Mouse (Mus musculus) limb, embryonic 14.5 days (tissue): ENCODE measurements around the gene Calhm2. TPM values are rescaled to one million over a fixed set of nuclear protein-coding genes. Genes with fewer than 3 reads are reported as not detected.

Source experiments
- ATAC-seq: fragments of 200-750 bp; cut with Nextera tagmentation; 2 replicates; pipeline ENCODE4 v1.8.0; 2017; ENCODE audit warnings: low read depth, moderate number of reproducible peaks, moderate TSS enrichment; ENCODE audit not compliant: low FRiP score
- DNase-seq: peaks from one replicate; pipeline ENCODE4 v3.0.0-alpha.2; 2015; ENCODE audit warnings: low spot score
- H3K27ac ChIP-seq: fragments of 300-500 bp; sonication (generic); replicated peaks from 2 replicates; pipeline ENCODE4 v1.5.1; 2014; ENCODE audit warnings: low read depth, mild to moderate bottlenecking, low read length, moderate library complexity, mixed read lengths
- H3K27me3 ChIP-seq: fragments of 300-500 bp; sonication (generic); 2 replicates; pipeline ENCODE4 v1.6.1; 2014; ENCODE audit warnings: low read length, mixed read lengths; ENCODE audit not compliant: control insufficient read depth, insufficient read depth
- H3K36me3 ChIP-seq: fragments of 300-500 bp; sonication (generic); 2 replicates; pipeline ENCODE4 v1.6.1; 2014; ENCODE audit warnings: mild to moderate bottlenecking, low read length, moderate library complexity, mixed read lengths; ENCODE audit not compliant: control insufficient read depth, insufficient read depth
- H3K4me1 ChIP-seq: fragments of 300-500 bp; sonication (generic); 2 replicates; pipeline ENCODE4 v1.6.1; 2014; ENCODE audit warnings: antibody characterized with exemption, low read length, mixed read lengths; ENCODE audit not compliant: control insufficient read depth, insufficient read depth
- H3K4me2 ChIP-seq: fragments of 300-500 bp; sonication (generic); replicated peaks from 2 replicates; pipeline ENCODE4 v1.6.1; 2014; ENCODE audit warnings: low read depth, mild to moderate bottlenecking, low read length, moderate library complexity; ENCODE audit not compliant: severe bottlenecking
- H3K4me3 ChIP-seq: fragments of 300-500 bp; sonication (generic); replicated peaks from 2 replicates; pipeline ENCODE4 v1.5.1; 2014; ENCODE audit warnings: low read length
- H3K9ac ChIP-seq: fragments of 300-500 bp; sonication (generic); 2 replicates; pipeline ENCODE4 v1.6.1; 2014; ENCODE audit warnings: mild to moderate bottlenecking, low read depth, low read length, moderate library complexity; ENCODE audit not compliant: severe bottlenecking
- H3K9me3 ChIP-seq: fragments of 300-500 bp; sonication (generic); 2 replicates; pipeline ENCODE4 v1.6.1; 2016; ENCODE audit warnings: low read length; ENCODE audit not compliant: control insufficient read depth
- POLR2A ChIP-seq: fragments of 200-500 bp; IDR thresholded peaks from 2 replicates; pipeline ENCODE4 v1.8.0; 2012; ENCODE audit warnings: inconsistent platforms, mild to moderate bottlenecking, moderate library complexity, borderline replicate concordance; ENCODE audit not compliant: insufficient read depth, insufficient read length; ENCODE audit errors: extremely low read depth
- WGBS: fragments of 180-500 bp; shearing (Covaris S2); extraction: QIAGEN DNeasy Blood & Tissue Kit; methylation state at CpG from one replicate; pipeline ENCODE4 v1.1.7; 2014; 5-methylcytosine and 5-hydroxymethylcytosine counted together
- polyA plus RNA-seq, 2 experiments: library from polyadenylated mRNA; depleted of rRNA in 1 of 2; stranded (reverse) in 1 of 2; unstranded in 1 of 2; fragments of >200 nt; fragmentation: Nextera tagmentation in 1 of 2; extraction: Ambion mirVana in 1 of 2; gene quantifications; 2 replicates each; pipeline versions ENCODE4 v1.2.1 to v1.2.3; 2012 to 2014

The Calhm2 gene
- polyA plus RNA-seq, 2 experiments: 4.7 to 11.4 TPM

DNA sequence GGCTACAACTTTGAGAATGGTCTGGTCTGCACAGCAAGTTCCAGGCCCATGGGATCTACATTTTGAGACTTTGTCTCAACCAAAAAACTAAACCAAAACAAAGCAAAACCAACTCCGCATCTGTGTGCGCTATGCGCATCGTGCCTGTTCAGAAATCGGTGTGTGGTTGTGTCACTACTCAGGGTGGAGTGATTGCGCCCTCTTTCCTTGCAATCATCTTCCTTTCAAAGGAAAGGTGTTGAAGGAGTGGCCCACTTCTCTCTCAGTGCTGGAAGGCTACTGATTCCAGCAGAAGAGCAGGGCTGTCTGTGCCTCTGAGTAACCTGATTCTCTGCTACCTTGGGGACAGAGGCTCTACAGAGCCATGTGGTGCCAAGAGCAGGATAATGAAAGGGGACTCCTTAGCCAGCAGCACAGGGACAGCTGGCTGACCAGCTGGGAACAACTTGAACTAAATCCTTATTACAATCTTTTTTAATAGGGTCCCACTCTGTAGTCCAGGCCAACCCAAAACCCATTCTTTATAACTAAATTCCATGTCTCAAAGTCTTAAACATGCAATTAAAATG is 25.2 kb upstream of the Calhm2 start:
- DNase-seq (peak; percentile 54), ATAC-seq (peak; percentile 77)
- Histone ChIP-seq H3K27me3 (no peaks in the 10 kb centered on the region), H3K9ac (no peak overlapping the region), H3K27ac (no peak overlapping the region), H3K4me1 (no peaks in the 10 kb centered on the region), H3K9me3 (no peaks in the 10 kb centered on the region), H3K4me3 (no peak overlapping the region), H3K4me2 (no peak overlapping the region), H3K36me3 (no peaks in the 10 kb centered on the region)
- no peak for TF ChIP-seq POLR2A
- 85% methylated on average over 6 of the region's 6 CpGs for WGBS

DNA sequence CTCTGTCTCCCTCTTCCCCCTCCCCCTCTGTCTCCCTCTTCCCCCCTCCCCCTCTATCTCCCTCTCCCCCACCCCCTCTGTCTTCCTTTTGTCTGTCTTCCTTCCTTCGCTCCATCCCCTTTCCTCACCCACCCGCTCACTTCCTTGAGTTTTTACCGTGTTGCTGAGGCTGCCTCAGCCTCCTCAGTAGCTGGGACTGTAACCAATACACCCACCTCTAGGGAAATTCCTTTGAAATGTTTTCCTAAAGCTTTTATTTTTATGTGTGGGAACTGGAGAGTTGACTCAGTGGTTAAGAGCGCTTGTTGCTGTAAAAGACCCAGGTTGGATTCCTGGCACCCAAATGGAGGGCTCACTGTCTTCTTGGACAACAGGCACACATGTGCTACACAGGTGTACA is 23.6 kb upstream of the Calhm2 start:
- Histone ChIP-seq H3K4me3 (no peak overlapping the region), H3K4me1 (no peaks in the 10 kb centered on the region), H3K27me3 (no peaks in the 10 kb centered on the region), H3K4me2 (no peak overlapping the region), H3K9me3 (no peaks in the 10 kb centered on the region), H3K9ac (no peak overlapping the region), H3K27ac (no peak overlapping the region), H3K36me3 (no peaks in the 10 kb centered on the region)
- DNase-seq: no peak
- 51% methylated on average over 4 of the region's 4 CpGs for WGBS
- no peak for TF ChIP-seq POLR2A
- ATAC-seq: no peak

DNA sequence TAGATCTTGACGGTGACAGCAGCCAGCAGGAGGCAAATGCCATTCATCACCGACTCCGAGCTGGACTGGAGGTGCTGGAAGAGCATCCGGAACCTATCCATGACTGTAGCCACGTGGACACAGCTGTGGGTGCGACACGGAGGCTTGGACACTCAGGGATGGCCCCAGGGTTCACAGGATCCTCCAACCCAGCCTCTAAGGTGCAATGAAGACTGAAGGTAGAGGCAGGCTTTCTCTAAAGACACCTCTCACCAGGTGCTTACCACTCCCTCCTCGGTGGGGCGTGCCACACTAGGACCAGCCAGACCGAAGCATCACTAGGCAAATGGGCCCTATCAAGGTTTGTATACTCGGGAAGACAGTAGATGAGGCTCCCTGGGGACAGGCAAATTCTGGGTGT is 19.6 kb upstream of the Calhm2 start, which contains the start of gene Calhm3:
Gene Calhm3 (minus strand): TSS at position 101 of the 400 bp plus-strand sequence.
- TF ChIP-seq POLR2A: no peak
- Histone ChIP-seq H3K4me3 (no peak within 1 kb of the TSS), H3K4me2 (no peak within 1 kb of the TSS), H3K27ac (no peak within 1 kb of the TSS), H3K9ac (no peak within 1 kb of the TSS), H3K4me1 (no peaks in the 10 kb centered on the region), H3K27me3 (no peaks in the 10 kb centered on the region), H3K9me3 (no peaks in the 10 kb centered on the region), H3K36me3 (no peaks in the 10 kb centered on the region)
- no peak for ATAC-seq
- DNase-seq: no peak
- WGBS: 81% methylated on average over 11 of the region's 11 CpGs

DNA sequence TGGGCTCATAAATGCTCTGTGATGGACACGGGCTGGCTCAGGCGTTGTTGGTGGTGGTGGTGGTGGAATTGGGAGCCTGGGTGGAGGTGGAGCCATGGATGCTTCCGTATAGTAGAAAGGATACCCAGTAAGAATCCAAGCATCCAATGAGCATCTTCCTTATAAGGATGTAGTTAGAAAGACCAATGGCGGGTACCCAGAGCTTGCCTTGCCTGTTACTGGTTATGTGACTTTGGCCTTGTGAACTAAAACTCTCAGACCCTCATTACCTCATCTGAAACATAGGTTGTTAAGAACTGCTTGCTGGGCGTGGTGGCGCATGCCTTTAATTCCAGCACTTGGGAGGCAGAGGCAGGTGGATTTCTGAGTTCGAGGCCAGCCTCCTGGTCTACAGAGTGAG is 15.7 kb upstream of the Calhm2 start:
- H3K36me3 ChIP-seq: no peaks in the 10 kb centered on the region
- no peaks in the 10 kb centered on the region for H3K9me3 ChIP-seq
- no peak overlapping the region for H3K4me3 ChIP-seq
- ATAC-seq: no peak
- DNase-seq: no peak
- WGBS: 78% methylated on average over 7 of the region's 7 CpGs
- H3K27me3 ChIP-seq: no peaks in the 10 kb centered on the region; the same call in 1 of the 2 replicates
- H3K4me1 ChIP-seq: peaks cover 11% of the 10 kb centered on the region
- no peak overlapping the region for H3K27ac ChIP-seq
- TF ChIP-seq POLR2A: no peak
- no peak overlapping the region for H3K9ac ChIP-seq
- H3K4me2 ChIP-seq: no peak overlapping the region

DNA sequence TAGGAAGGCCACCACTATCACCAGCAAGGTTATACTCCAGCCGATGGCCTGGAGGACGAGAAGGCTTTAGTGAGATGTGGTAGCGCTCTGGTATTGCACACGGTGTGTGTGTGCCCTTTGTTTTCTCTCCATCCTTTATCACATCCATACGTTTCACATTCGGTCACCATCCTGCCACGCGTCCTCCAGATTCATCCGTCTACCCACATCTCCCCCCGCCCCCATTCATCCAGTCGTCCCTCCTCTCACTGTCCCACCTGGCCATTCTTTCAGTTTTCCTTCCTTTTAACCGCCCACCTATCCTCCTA is 13.9 kb upstream of the Calhm2 start:
- Histone ChIP-seq H3K36me3 (no peaks in the 10 kb centered on the region), H3K4me2 (peak overlapping the region; percentile 47), H3K4me3 (peak overlapping the region; percentile 31; the same call in 1 of the 2 replicates), H3K9me3 (no peaks in the 10 kb centered on the region), H3K27ac (no peak overlapping the region), H3K9ac (peak overlapping the region; percentile 45), H3K27me3 (no peaks in the 10 kb centered on the region; the same call in 1 of the 2 replicates), H3K4me1 (peaks cover 11% of the 10 kb centered on the region)
- DNase-seq (no peak), ATAC-seq (no peak)
- WGBS: 67% methylated on average over 12 of the region's 12 CpGs
- no peak for TF ChIP-seq POLR2A

DNA sequence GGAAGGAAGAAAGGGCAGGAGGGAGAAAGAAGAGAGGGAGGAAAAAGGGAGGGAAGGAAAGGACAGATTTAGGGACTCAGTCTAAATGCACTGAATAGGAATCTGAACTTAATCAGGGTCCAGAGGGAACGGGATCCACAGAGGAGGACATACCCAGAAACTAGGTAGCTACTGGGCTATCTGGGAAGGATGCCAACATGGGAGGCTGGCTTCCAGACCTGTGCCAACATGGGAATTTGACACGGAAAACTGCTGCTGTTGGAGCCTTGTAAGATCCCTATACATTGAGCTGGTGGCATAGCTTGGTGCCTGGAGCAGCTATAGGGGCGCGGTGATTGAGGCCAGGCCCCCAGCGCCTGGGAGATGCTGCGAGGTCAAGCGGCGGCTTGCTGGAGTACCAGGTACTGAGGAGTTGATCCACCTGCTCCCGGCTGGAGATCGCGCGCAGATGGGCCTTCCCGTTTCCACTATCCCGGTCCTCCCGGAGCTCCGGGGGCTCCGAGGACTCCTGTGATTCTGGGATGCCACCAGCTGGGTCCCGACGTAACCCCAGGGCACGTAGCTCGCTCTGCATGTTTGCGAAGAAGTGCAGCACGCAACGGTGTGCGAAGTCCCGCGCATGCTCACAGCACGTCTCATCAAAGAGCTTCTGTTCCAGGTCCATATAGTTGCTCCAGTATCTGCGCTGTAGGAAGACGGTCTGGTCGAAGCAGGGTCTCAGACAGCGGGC is 13.4 kb upstream of the Calhm2 start:
- no peak for TF ChIP-seq POLR2A
- Histone ChIP-seq H3K4me2 (peak overlapping the region; percentile 47), H3K36me3 (no peaks in the 10 kb centered on the region), H3K9ac (peak overlapping the region; percentile 45), H3K4me1 (peaks cover 11% of the 10 kb centered on the region), H3K27me3 (no peaks in the 10 kb centered on the region; the same call in 1 of the 2 replicates), H3K27ac (no peak overlapping the region), H3K9me3 (no peaks in the 10 kb centered on the region), H3K4me3 (peak overlapping the region; percentile 31)
- ATAC-seq (no peak), DNase-seq (no peak)
- 24% methylated on average over 32 of the region's 32 CpGs for WGBS
